Mouse (Mus musculus) liver, embryonic 14.5 days (tissue): ENCODE measurements around the gene Cdx2. TPM values are rescaled to one million over a fixed set of nuclear protein-coding genes. Genes with fewer than 3 reads are reported as not detected.

Experiments used
- ATAC-seq: fragments of 200-750 bp; cut with Nextera tagmentation; 2 replicates; pipeline ENCODE4 v1.8.0; 2017; ENCODE audit warnings: moderate number of reproducible peaks, mild to moderate bottlenecking, moderate library complexity; ENCODE audit not compliant: insufficient read depth
- DNase-seq, 3 experiments: peaks; one replicate each; pipeline ENCODE4 v3.0.0-alpha.2; 2012 to 2013; ENCODE audit warnings: low read depth in 3 of 3, low spot score in 3 of 3
- H3K27ac ChIP-seq: fragments of 300-500 bp; sonication (generic); 2 replicates; pipeline ENCODE4 v1.5.1; 2014; ENCODE audit warnings: moderate library complexity, mild to moderate bottlenecking, control low read depth, inconsistent platforms
- H3K27me3 ChIP-seq: fragments of 300-500 bp; sonication (generic); 2 replicates; pipeline ENCODE4 v1.6.1; 2014; ENCODE audit warnings: mild to moderate bottlenecking, low read length, moderate library complexity; ENCODE audit not compliant: control insufficient read depth, insufficient read depth
- H3K36me3 ChIP-seq: fragments of 300-500 bp; sonication (generic); replicated peaks from 2 replicates; pipeline ENCODE4 v1.6.1; 2014; ENCODE audit warnings: low read depth; ENCODE audit not compliant: control insufficient read depth, insufficient read depth
- H3K4me1 ChIP-seq, 2 experiments: fragments of 200-500 bp in 1 of 2; fragments of 300-500 bp in 1 of 2; sonication (generic) in 1 of 2; replicated peaks; 2 replicates each; pipeline ENCODE4 v1.6.1; 2012 to 2014; ENCODE audit warnings: antibody characterized with exemption in 1 of 2, inconsistent platforms in 1 of 2, low read length in 1 of 2; ENCODE audit not compliant: control insufficient read depth in 2 of 2, insufficient read depth in 2 of 2
- H3K4me2 ChIP-seq: fragments of 300-500 bp; sonication (generic); 2 replicates; pipeline ENCODE4 v1.6.1; 2014; ENCODE audit warnings: low read depth, mild to moderate bottlenecking, control low read depth, moderate library complexity
- H3K4me3 ChIP-seq, 2 experiments: fragments of 200-500 bp in 1 of 2; fragments of 300-500 bp in 1 of 2; sonication (generic) in 1 of 2; 2 replicates each; pipeline ENCODE4 v1.5.1; 2012 to 2014; ENCODE audit warnings: low read depth in 2 of 2, low read length in 2 of 2, mild to moderate bottlenecking in 2 of 2, control low read depth in 1 of 2, inconsistent platforms in 1 of 2, moderate library complexity in 1 of 2; ENCODE audit not compliant: insufficient read depth in 1 of 2
- H3K9ac ChIP-seq: fragments of 300-500 bp; sonication (generic); replicated peaks from 2 replicates; pipeline ENCODE4 v1.6.1; 2014; ENCODE audit warnings: mild to moderate bottlenecking, control low read depth, moderate library complexity
- H3K9me3 ChIP-seq: fragments of 300-500 bp; sonication (generic); 2 replicates; pipeline ENCODE4 v1.6.1; 2016; ENCODE audit warnings: low read length, mixed read lengths; ENCODE audit not compliant: control insufficient read depth
- CTCF ChIP-seq: IDR thresholded peaks from 2 replicates; pipeline ENCODE4 v1.5.1; 2016; ENCODE audit warnings: antibody characterized with exemption, low read depth, control low read depth
- EP300 ChIP-seq: IDR thresholded peaks from 2 replicates; pipeline ENCODE4 v1.6.1; 2016; ENCODE audit warnings: antibody characterized with exemption, low read depth
- WGBS: fragments of 180-500 bp; shearing (Covaris S2); extraction: QIAGEN DNeasy Blood & Tissue Kit; methylation state at CpG from one replicate; pipeline ENCODE4 v1.1.7; 2014; ENCODE audit not compliant: insufficient replicate concordance; 5-methylcytosine and 5-hydroxymethylcytosine counted together
- polyA plus RNA-seq, 2 experiments: library from polyadenylated mRNA; depleted of rRNA in 1 of 2; stranded (reverse) in 1 of 2; unstranded in 1 of 2; fragments of >200 nt; fragmentation: Nextera tagmentation in 1 of 2; extraction: Ambion mirVana in 1 of 2; gene quantifications; 2 replicates each; pipeline versions ENCODE4 v1.2.1 to v1.2.3; 2012 to 2014

Cdx2 gene
- polyA plus RNA-seq, 2 experiments, result not detected

DNA sequence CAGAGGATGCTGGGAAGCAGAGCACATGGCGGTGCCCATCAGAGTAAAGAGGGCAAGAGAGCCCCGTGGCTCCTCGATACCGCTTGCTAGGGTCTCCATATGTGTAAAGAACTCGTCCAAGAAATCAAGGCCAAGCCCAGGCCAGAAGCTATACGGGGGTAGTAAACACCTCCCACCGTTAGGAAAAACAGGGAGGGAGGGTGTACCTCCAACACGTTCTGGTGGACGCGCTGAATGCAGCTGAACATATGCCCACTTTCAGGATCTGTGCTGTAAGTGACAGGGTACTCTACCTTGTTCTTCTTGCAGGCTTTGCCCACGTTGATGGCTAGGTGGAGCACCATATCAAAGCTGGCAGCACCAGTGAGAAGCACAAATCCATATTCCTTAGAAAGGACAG, 18.9 kb upstream of the Cdx2 start:
- Histone ChIP-seq H3K4me2 (no peak overlapping the region), H3K9me3 (no peaks in the 10 kb centered on the region), H3K4me3 (no peak overlapping the region), H3K9ac (no peak overlapping the region), H3K27me3 (no peaks in the 10 kb centered on the region), H3K27ac (no peak overlapping the region), H3K4me1 (peaks cover 0 to 3% of the 10 kb centered on the region in 2 experiments; a peak in 2 of 4 replicates), H3K36me3 (no peaks in the 10 kb centered on the region)
- DNase-seq (no peak), ATAC-seq (no peak)
- 62% methylated on average over 11 of the region's 11 CpGs for whole genome bisulfite sequencing
- no peak for TF ChIP-seq EP300

GRCm38 (mm10) chr5:147323237-147323917, 16.3 kb upstream of the Cdx2 start:
- Histone ChIP-seq H3K4me2 (no peak overlapping the region), H3K4me3 (no peak overlapping the region), H3K9me3 (no peaks in the 10 kb centered on the region), H3K4me1 (peaks cover 0 to 3% of the 10 kb centered on the region in 2 experiments; a peak in 2 of 4 replicates), H3K9ac (no peak overlapping the region), H3K27ac (no peak overlapping the region), H3K36me3 (no peaks in the 10 kb centered on the region), H3K27me3 (no peaks in the 10 kb centered on the region)
- TF ChIP-seq CTCF, result peak; percentile 91
- no peak for TF ChIP-seq EP300
- peak; percentile 42; the same call in 1 of the 2 replicates for ATAC-seq
- under 1% methylated on average over 17 of the region's 17 CpGs for WGBS
- peak in 2 of 3 experiments; percentile 35 to 48 for DNase-seq

DNA sequence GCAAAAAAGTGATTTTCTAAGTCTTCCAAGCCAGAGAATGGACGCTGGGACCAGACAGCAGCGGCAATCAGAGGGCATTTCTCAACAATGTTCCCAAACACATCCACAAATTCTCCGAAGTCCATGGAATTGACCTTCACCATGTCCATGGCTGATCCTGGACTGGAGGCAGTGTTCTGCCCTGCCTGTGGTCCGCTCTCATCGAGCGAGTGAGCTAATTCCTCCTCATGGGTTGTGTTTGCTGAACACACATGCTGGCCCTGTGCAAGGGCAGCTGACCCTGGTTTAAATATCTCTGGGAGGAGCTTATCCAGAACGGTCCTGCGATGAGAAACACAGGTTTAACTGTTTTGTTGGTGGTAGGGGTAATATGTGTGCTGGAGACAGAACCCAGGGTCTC, 15.1 kb upstream of the Cdx2 start, which contains the start of gene Urad:
TSS of gene Urad (minus strand) at position 258 of the 400 bp plus-strand sequence.
- no peak for TF ChIP-seq EP300
- TF ChIP-seq CTCF, result no peak
- Histone ChIP-seq H3K27ac (no peak within 1 kb of the TSS), H3K36me3 (no peaks in the 10 kb centered on the region), H3K27me3 (peaks cover 3% of the 10 kb centered on the region), H3K4me2 (no peak within 1 kb of the TSS), H3K9ac (no peak within 1 kb of the TSS), H3K4me1 (peaks cover 0 to 3% of the 10 kb centered on the region in 2 experiments; a peak in 2 of 4 replicates), H3K4me3 (no peak within 1 kb of the TSS), H3K9me3 (no peaks in the 10 kb centered on the region)
- ATAC-seq (peak; percentile 44; the same call in 1 of the 2 replicates), DNase-seq (no peak)
- whole genome bisulfite sequencing, result 53% methylated on average over 8 of the region's 8 CpGs

DNA sequence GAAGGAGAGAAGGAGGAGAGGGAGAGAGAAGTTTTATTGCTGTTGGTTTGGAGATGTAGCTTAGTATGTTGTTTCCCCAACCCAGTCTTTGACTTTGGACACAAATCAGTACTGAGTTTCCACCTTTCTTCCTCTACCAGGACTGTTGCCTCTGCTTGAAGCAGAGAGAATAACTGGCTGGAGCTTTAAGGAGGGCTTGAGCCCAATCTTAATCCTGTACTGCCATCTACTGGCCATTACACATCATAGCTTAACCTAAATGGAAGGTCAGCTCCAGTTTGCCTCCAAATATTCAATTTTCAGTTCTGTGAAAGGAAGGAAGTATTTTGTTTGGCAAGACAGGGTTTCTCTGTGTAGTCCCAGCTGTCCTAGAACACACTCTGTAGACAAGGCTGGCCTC, 12.6 kb upstream of the Cdx2 start:
- Histone ChIP-seq H3K4me3 (no peak overlapping the region), H3K27ac (no peak overlapping the region), H3K27me3 (peaks cover 28% of the 10 kb centered on the region), H3K36me3 (no peaks in the 10 kb centered on the region), H3K4me2 (no peak overlapping the region), H3K4me1 (peaks cover 0 to 3% of the 10 kb centered on the region in 2 experiments; a peak in 2 of 4 replicates), H3K9me3 (no peaks in the 10 kb centered on the region), H3K9ac (no peak overlapping the region)
- peak in 2 of 3 experiments; percentile 18 to 29 for DNase-seq
- no peak for ATAC-seq
- TF ChIP-seq EP300 (no peak), CTCF (peak; percentile 67)

GRCm38 (mm10) chr5:147317991-147318390, 10.9 kb upstream of the Cdx2 start:
- Histone ChIP-seq H3K9ac (no peak overlapping the region), H3K4me2 (no peak overlapping the region), H3K27me3 (peaks cover 45% of the 10 kb centered on the region), H3K9me3 (no peaks in the 10 kb centered on the region), H3K4me3 (no peak overlapping the region), H3K4me1 (peaks cover 0 to 3% of the 10 kb centered on the region in 2 experiments; a peak in 2 of 4 replicates), H3K36me3 (no peaks in the 10 kb centered on the region), H3K27ac (no peak overlapping the region)
- TF ChIP-seq CTCF, result peak; percentile 56
- no peak for TF ChIP-seq EP300
- 29% methylated on average over 7 of the region's 7 CpGs for WGBS
- no peak for DNase-seq
- ATAC-seq, result no peak
